Mouse (Mus musculus) gastrocnemius, postnatal 25 days (tissue): ENCODE data around the gene Myh14. TPM values are rescaled to one million over a fixed set of nuclear protein-coding genes. Genes with fewer than 3 reads are reported as not detected.

Experiments used
- DNase-seq: peaks from one replicate; pipeline ENCODE4 v3.0.0; 2022
- total RNA-seq, 2 experiments: library from RNA; stranded (reverse); gene quantifications; 1 replicate in 1 of 2; 2 replicates in 1 of 2; pipeline ENCODE4 v1.2.3; 2021

Myh14 gene
- total RNA-seq, 2 experiments from 2014 or later = 23.0 to 24.7 TPM

DNA sequence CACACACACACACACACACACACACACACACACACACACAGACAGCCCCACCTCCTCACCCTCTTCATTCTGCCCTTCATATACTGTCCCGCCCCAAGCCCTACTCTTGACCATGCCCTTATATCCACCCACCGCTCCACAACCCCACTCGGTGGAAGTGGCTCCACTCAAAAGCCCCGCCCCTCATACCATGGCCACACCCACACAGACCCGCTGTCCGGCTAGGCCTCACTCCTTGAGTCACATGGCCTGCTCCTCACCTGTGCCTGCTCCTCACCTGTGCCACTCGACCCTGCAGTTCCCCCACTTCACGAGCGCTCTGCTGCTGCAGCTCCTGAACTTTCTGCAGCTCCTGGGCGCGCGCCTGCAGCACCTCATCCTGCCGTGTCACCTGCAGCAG, 40.2 kb downstream of the Myh14 start:
- DNase-seq = no peak

DNA sequence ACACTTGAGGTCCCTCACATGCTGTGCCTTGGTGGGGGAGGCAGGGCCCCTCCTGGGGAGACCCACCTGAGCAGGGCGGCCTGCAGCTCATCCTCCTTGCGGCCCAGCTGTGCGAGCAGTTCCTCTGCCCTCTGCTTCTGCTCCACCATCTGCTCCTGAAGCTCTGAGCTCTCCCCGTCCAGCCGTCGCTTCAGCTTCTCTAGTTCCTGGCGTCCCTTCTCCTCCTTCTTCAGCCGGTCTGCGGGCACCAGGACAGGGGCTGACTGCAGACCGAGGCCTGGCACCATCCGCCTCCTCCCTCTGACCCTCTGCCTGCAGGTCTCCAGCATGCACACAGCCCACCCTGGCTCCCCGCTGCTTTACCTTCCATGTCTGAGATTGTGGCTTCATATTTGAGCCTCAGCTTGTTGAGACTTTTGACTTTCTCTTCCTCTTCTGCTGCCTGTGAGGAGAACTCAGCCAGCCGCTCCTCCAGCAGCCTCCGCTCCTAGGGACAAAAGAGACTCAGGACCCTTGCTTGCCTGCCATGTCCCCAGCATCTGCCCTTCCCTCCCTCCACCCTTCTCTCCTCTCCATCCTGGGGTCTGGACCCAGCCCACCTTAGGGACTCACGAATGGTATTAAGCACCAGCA, 42.1 kb downstream of the Myh14 start:
- no peak for DNase-seq

DNA sequence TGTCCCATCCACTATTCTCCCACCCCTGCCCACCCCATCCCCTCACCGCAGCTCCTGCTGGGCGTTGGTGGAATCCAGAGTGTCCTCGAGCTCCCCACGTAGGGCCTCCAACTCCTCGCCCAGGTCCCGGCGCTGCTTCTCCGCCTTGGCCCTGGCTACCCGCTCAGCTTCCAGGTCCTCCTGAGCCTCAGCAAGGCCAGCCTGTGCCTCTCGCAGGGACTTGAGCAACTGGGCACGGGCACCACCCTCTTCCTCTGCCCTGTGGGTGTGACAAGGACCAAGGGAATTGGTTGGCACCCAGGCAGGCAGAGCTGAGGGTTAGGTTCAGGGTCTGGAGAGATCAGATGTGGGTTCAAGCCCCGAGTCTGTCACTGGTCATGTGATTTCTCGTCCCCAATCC, 43.7 kb downstream of the Myh14 start:
- DNase-seq = no peak

DNA sequence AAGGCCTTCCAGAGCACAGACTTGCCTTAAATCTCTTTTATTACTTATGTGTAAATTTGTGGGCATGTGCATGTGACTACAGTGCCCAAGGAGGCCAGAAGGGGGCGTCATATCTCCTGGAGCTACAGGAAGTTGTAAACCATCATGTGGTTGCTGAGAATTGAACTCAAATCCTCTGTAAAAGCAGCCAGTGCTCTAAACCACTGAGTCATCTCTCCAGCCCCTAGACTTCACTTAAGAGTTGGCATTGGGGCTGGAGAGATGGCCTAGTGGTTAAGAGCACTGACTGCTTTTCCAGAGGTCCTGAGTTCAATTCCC, 44.6 kb downstream of the Myh14 start:
- no peak for DNase-seq

- DNase-seq = no peak
Measured at GRCm38 (mm10) chr7:44625241-44626067, 45.2 kb downstream of the Myh14 start.

DNA sequence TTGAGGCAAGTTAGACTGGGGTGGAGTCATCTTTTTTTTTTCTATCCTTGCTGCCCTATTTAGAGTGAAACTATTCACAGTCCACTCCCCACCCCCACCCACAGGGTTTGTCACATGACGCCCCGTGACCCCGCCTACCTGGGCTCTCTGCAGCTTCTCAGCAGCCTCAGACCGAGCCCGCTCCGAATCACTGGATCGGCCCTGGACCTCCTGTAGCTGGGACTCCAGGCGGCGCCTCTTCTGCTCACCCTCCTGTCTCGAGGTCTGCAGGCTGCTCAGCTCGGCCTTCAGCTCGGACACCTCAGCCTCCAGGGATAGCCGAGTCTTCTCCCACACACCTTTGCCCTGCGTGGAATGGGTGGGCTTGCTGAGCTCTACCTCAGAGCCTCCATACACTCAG, 45.8 kb downstream of the Myh14 start:
- no peak for DNase-seq

- no peak for DNase-seq
Measured at GRCm38 (mm10) chr7:44624543-44624826, 46.2 kb downstream of the Myh14 start.

DNA sequence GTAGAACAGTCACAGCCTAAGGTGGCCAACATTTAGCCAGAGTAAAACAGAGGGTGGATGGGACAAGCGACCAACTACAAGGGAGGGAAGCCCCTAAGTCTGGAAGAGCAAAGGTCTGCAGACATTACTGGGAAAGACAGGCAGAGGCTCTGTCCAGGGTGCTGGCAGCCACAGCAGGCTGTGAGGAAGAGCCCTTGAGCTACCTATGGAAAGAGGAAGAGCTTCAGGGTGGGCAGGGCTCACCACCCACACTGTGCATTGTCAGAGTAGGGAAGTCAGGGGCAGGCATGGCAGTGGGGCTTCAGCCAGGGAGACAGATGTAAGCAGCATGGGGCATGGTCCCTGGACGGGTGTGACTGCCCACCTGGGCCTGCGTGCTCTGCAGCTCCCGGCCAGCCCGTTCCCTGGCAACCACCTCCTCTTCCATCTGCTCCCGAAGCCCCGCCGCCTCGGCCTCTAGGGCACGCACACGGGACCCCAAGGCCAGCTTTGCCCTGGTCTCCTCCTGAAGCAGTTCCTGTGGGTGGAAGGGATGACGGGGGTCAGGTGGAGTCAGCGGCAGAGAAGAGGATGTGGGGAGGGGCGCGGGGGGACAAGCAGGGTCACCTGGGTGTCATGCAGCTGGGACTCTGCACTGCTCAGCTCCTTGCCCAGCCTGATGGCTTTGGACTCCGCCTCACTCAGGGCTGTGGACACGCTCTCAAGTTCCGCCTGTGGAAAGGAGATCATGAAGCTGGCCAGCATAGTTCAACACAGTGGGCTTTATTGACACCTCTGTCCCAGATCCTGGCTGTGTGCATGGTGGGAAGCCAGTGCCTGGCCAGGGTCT, 46.7 kb downstream of the Myh14 start:
- no peak for DNase-seq

- no peak for DNase-seq
Measured at GRCm38 (mm10) chr7:44617059-44617458, 53.6 kb downstream of the Myh14 start.

GRCm38 (mm10) chr7:44615987-44616386, 54.7 kb downstream of the Myh14 start:
- no peak for DNase-seq

DNA sequence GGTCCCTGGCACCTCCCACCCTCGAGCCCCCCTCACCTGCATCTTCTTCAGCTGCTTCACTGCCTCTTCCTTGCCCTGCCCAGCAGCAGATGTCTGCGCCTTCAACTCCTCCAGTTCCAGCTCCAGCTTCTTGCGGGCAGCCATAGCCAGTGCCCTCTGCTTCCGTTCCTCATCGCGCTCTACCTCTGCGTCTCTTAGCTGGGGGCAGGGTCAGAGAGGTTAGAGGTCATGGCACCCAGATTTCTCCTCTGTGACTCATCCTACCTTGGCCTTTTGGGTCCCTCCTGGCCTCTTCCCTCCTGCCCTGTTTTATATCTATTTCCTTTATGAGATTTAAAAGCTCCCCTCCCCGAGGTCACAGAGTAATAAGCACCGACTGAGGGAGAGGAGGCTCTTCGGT, 55.3 kb downstream of the Myh14 start:
- no peak for DNase-seq

DNA sequence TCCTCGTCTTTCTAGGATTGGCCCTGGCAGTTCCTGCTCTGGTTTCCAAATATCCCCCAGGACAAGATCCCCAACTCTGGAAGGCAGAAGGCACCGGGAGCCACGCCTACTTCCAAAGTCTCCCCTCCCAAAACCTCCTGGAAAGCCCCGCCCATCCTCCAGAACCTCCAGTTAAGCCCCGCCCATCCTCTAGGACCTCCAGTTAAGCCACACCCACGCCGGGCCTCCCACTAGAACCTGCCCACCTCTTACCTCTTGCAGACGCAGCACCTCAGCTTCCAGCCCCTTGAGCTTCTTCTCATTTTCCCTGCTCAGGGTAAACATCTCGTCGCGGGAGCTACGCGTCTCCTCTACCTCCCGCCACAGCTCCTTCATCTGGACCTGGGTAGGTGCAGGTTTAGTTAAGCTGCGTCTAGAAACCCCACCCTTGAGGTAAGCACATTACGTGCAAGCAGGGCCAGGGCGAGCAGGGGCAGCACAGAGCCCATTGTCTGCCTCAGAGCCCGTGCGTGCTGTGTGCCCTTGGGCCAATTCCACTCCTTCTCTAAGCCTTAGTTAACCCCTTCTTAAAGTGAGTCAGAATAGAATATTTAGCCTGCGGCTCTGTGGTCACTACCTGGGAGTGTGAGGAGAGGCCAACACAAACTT, 56.5 kb downstream of the Myh14 start:
- no peak for DNase-seq

DNA sequence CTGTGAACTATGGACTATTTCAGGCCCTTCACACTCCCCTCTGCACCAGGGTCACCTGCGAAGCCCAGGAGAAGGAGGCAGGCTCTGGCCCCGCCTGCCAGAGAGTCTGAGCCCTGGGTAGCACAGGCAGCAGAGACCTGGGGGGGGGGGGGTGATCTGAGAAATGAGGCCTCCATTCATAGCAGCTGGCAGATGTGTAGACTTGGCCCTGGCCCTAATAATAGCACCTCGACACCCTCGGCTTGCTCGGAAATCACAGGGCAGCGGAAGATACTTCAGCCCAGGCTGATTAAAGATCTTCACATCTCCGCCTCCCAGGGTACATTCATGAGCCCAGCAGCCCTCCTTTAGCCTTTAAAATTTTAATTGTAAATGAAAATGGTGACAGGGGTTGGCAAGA, 58.5 kb downstream of the Myh14 start:
- no peak for DNase-seq

- no peak for DNase-seq
Measured at GRCm38 (mm10) chr7:44606171-44606901, 64.3 kb downstream of the Myh14 start.

DNA sequence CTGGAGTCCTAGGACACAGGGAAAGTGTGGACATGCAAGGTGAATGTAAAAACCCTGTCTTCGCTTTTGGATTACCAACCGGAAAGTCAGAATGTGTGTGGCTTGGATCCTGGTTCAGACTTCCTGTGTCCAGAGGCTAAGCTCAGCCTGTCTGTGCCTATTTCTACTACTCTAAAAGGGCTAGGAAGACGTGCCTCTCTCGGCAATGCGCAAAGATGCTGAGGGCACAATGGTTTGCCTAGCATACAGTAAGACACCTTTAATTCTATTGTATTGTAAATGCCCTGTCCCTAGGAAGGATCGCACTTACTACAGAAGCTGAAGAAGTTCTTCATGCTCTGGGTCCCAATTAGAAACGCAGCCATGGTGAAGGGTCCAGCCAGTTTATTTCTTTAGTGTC, 65.2 kb downstream of the Myh14 start:
- no peak for DNase-seq

DNA sequence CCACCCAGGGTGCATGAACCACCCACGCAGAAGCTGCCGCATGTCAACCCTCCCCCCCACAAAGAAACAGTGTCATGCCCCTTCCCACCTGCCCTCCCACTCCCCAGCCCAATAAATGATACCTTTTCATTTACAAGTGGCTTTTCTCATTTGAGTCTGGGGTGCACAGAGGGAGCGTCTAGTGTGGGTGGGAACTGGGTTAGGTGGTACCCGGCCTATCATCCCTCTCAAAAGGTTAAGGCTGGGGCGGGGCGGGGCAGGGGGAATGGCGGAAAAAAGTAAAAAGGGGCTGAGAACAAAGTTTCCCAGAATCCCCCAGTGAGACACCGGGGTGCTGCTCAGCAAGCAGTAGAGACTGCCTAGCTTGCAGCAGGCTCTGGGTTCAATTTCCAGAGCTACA, 66.0 kb downstream of the Myh14 start:
- DNase-seq = no peak

DNA sequence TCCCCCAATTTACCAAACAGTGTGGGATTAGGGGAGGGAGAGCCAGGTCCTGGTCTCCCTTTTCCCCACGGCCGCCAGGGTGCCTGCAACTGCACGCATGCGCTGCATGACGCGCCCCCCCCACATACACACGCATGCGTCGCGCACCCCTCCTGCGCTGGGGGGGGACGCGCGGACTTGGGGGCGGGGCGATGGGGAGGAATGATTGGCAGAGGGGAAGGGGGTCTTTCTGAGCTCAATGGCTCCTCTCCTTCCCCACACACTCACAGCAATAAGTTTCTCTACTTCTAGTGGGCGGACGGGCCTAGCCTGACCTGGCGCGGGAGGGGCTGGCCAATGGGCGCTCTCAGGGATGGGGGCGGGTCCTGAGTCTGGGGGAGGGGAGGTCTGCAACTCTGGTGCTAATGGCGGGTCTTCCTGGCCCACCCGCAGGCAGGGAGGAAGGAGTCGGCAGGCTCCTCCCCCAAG, 66.5 kb downstream of the Myh14 start:
- DNase-seq = no peak

GRCm38 (mm10) chr7:44603186-44603855, 67.3 kb downstream of the Myh14 start:
- DNase-seq = no peak

DNA sequence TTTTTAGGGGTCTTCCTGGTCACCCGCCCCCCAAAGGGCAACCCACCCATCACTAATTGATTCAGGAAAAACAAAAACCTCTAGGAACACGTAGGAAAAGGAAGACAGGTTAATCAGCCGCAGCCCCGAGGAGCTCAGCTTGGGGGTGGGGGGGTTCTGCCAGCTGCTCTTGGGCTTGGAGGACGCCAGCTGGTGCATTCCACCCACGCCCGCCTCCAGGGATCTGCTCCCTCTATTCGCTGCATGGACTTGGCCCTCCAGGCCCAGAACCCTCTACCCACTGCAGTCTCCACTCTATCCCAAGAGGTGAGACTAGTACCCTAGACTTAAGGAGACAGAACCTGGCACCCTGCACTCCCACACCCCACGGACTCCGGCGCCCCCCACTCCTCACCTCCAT, 68.2 kb downstream of the Myh14 start:
- no peak for DNase-seq

GRCm38 (mm10) chr7:44601646-44602045, 69.0 kb downstream of the Myh14 start:
- no peak for DNase-seq

DNA sequence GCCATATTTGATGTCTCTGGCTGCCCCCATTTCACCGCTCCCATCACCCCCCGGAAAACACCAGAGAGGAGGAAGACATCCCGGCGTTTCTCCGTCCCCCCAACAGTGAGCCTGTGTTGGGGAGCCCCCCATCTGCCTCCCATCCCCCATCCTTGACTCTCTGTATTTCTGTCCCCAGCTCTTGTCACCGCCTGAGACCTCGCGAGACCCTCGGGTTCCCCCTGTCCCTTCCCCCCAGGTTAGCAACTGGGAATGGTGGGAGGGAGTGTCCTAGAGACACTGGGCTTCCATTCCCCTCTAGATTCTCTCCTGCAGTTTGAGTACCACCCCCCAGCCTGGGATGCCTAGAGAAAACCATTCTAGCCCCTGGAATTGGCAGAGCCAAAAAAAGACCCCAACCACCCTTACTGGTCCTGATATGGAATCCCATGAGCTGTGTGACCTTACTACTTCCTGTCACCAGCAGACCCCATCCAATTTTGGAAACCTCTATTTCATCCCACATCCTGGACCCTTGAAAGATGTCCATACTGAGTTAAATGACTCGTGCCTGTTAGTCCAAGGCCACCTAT, 69.9 kb downstream of the Myh14 start:
- no peak for DNase-seq
